ENCODE assay signal across 8 mouse cellular contexts in the genomic region with DNA sequence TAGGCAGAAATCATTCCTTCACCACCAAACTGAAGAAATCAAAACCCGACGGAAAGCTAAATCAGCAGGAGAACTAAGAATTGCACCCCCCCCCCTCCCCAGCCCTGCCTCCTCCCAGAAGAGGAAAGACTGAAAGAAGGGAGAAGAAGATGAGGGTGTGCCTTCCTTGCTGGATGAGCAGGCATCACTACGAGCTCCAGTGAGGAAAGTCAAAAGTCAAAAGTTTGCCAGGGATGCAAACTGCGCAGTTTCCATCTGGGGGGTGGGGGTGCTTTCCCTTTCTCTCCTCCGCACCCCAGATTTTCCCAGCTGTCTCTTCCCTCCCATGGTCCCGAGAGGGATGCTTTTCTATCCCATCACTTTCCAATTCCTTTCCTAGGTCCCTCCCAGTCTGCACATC. TPM values are rescaled to one million over a fixed set of nuclear protein-coding genes. Genes with fewer than 3 reads are reported as not detected.
DNase-seq lines count a peak whose midpoint lies in the region; ATAC-seq lines count a peak whose summit lies in the region.
"Had no signal": no experiment of that assay in that cellular context is flagged by ENCODE, and none has a peak within 500 bp of the region (broad histone marks: within the 10 kb centered on the region; RNA-seq: fewer than 3 reads in every experiment).

No protein-coding gene starts in this region.

- no peak overlapping the region for H3K27ac ChIP-seq in lung, embryonic 16.5 days (ENCODE audit: low read length)
- H3K27ac ChIP-seq in forebrain, embryonic 15.5 days (replicated peaks), result no peak overlapping the region
- no peak overlapping the region for H3K27ac ChIP-seq in limb, embryonic 15.5 days
- no peak overlapping the region for H3K27ac ChIP-seq in stomach, embryonic 15.5 days

- peak overlapping the region; percentile 52; the same call in 1 of the 2 replicates for H3K9ac ChIP-seq in lung, embryonic 16.5 days (ENCODE audit: low read length)
- H3K9ac ChIP-seq in forebrain, embryonic 15.5 days (replicated peaks), result peak overlapping the region; percentile 42
- H3K9ac ChIP-seq in limb, embryonic 15.5 days, result no peak overlapping the region
- no peak overlapping the region for H3K9ac ChIP-seq in stomach, embryonic 15.5 days

- no peaks in the 10 kb centered on the region for H3K9me3 ChIP-seq in lung, embryonic 16.5 days (ENCODE audit: control insufficient read depth, low read length)
- H3K9me3 ChIP-seq in forebrain, embryonic 15.5 days, result no peaks in the 10 kb centered on the region
- no peaks in the 10 kb centered on the region for H3K9me3 ChIP-seq in limb, embryonic 15.5 days
- H3K9me3 ChIP-seq in stomach, embryonic 15.5 days, result no peaks in the 10 kb centered on the region

- no peak for DNase-seq in lung, postnatal 25 days (ENCODE audit: low spot score)
- DNase-seq in frontal cortex, postnatal 14 days (ENCODE audit: low spot score in 2 of 2), result no peak
- DNase-seq in kidney, postnatal 36 days, result no peak
- DNase-seq: cerebellum, postnatal 36 days had no signal

- no peaks in the 10 kb centered on the region for H3K36me3 ChIP-seq in lung, embryonic 16.5 days (ENCODE audit: control insufficient read depth, insufficient read depth, low read length)
- no peaks in the 10 kb centered on the region for H3K36me3 ChIP-seq in forebrain, embryonic 15.5 days
- H3K36me3 ChIP-seq in limb, embryonic 15.5 days, result no peaks in the 10 kb centered on the region
- no peaks in the 10 kb centered on the region for H3K36me3 ChIP-seq in stomach, embryonic 15.5 days

- ATAC-seq in lung, embryonic 16.5 days (ENCODE audit: low read depth), result no peak
- ATAC-seq in forebrain, embryonic 15.5 days (replicated peaks), result no peak; the same call in 1 of the 2 replicates
- no peak for ATAC-seq in limb, embryonic 15.5 days (ENCODE audit: insufficient number of reproducible peaks, low FRiP score, low TSS enrichment, low read depth)
- no peak for ATAC-seq in stomach, embryonic 15.5 days (ENCODE audit: insufficient read depth, low FRiP score, low read depth)

- 24% methylated on average over 6 of the region's 6 CpGs for WGBS in lung, embryonic 16.5 days
- WGBS in forebrain, embryonic 15.5 days, result 9% methylated on average over 6 of the region's 6 CpGs
- WGBS in limb, embryonic 15.5 days, result 11% methylated on average over 6 of the region's 6 CpGs
- 19% methylated on average over 6 of the region's 6 CpGs for WGBS in stomach, embryonic 15.5 days

- peak overlapping the region; percentile 86 for H3K4me2 ChIP-seq in lung, embryonic 16.5 days (ENCODE audit: low read depth, low read length)
- H3K4me2 ChIP-seq in forebrain, embryonic 15.5 days (replicated peaks), result peak overlapping the region; percentile 95
- peak overlapping the region; percentile 90 for H3K4me2 ChIP-seq in limb, embryonic 15.5 days
- H3K4me2 ChIP-seq in stomach, embryonic 15.5 days, result peak overlapping the region; percentile 96

- peak overlapping the region; percentile 54 for H3K4me3 ChIP-seq in lung, embryonic 16.5 days (ENCODE audit: low read length)
- H3K4me3 ChIP-seq in forebrain, embryonic 15.5 days, result peak overlapping the region; percentile 52
- peak overlapping the region; percentile 46 for H3K4me3 ChIP-seq in limb, embryonic 15.5 days
- peak overlapping the region; percentile 51 for H3K4me3 ChIP-seq in stomach, embryonic 15.5 days (replicated peaks)

- H3K27me3 ChIP-seq in lung, embryonic 16.5 days (ENCODE audit: control insufficient read depth, insufficient read depth, low read depth, low read length), result peaks cover 22% of the 10 kb centered on the region
- H3K27me3 ChIP-seq in forebrain, embryonic 15.5 days, result peaks cover 19% of the 10 kb centered on the region
- peaks cover 11% of the 10 kb centered on the region; the same call in 1 of the 2 replicates for H3K27me3 ChIP-seq in limb, embryonic 15.5 days
- H3K27me3 ChIP-seq in stomach, embryonic 15.5 days (replicated peaks), result peaks cover 12% of the 10 kb centered on the region

- H3K4me1 ChIP-seq in lung, embryonic 16.5 days (replicated peaks; ENCODE audit: control insufficient read depth, insufficient read depth, low read length), result peaks cover 11% of the 10 kb centered on the region
- peaks cover 11% of the 10 kb centered on the region for H3K4me1 ChIP-seq in forebrain, embryonic 15.5 days
- peaks cover 15% of the 10 kb centered on the region for H3K4me1 ChIP-seq in limb, embryonic 15.5 days
- peaks cover 13% of the 10 kb centered on the region for H3K4me1 ChIP-seq in stomach, embryonic 15.5 days

RNA-seq across cellular contexts. Expression of a gene that starts 0.4 kb away (rescaled TPM):
- polyA plus RNA-seq in lung, embryonic 16.5 days (2015; fragmentation: Nextera tagmentation; extraction: Ambion mirVana), result 6.6 and 6.7 TPM in 2 replicates
- 2.4 and 2.8 TPM in 2 replicates for polyA plus RNA-seq in forebrain, embryonic 15.5 days (2015; fragmentation: Nextera tagmentation; extraction: Ambion mirVana)
- 18.2 and 19.2 TPM in 2 replicates for polyA plus RNA-seq in limb, embryonic 15.5 days (2015; fragmentation: Nextera tagmentation; extraction: Ambion mirVana)
- 10.9 and 14.9 TPM in 2 replicates for polyA plus RNA-seq in stomach, embryonic 15.5 days (2015; fragmentation: Nextera tagmentation; extraction: Ambion mirVana)

Comparison
In these comparisons a context has a peak if more than half of its experiments do, and no peak if none do; other contexts are left out.
1. H3K9ac ChIP-seq: peak in lung, embryonic 16.5 days (single experiment) and forebrain, embryonic 15.5 days (single experiment); none in limb, embryonic 15.5 days (single experiment) and stomach, embryonic 15.5 days (single experiment).
2. Peak in every context shown above with its lines, with median percentiles within 50 percentile points of each other: H3K4me2 ChIP-seq and H3K4me3 ChIP-seq.